Mouse (Mus musculus): ENCODE measurements around the gene Ctss.
"Not testable (repeated sequence)": the region's sequence is repeated elsewhere in the genome, so short reads cannot be mapped to it uniquely, and the experiment has no call there.

Ctss gene

DNA sequence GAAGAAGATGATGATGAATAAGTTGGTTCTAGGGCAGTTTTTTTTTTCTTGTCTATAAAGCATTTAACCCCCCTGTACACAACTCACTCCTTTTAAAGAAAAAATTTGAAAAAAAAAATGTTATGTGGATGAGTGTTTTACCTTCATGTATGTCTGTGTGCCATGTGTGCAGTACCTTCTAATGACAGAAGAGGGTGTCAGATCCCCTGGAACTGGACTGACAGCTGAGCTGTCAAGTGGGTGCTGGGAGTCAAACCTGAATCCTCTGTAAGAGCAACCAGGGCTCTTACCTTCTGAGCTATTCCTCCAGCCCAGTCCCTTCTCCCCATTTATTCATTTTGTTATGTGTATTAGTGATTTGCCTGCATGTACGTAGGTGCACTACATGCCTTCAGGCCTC, 4.4 kb downstream of the Ctss start:
- DNase-seq (ENCODE audit: low read depth in 2 of 2, low spot score in 2 of 2) = no peak

DNA sequence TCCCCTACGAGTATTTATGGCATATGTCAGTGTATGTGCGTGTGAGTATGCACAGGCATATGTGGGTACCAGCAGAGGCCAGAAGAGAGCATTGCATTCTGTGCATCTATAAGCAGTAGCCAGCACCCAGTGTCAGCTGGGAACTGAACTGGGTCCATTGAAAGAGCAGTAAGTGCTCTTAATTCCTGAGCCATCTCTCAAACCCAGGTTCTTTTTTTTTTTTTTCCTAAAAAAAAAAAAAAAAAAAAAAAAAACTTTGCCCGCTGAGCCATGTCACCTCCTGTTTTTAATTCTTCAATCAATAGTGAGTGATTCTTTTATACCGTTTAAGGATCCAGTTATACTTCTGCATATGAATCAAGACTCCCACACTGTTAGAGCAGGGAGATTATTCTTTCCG, 6.8 kb downstream of the Ctss start:
- DNase-seq (ENCODE audit: low read depth in 2 of 2, low spot score in 2 of 2) = no peak

DNA sequence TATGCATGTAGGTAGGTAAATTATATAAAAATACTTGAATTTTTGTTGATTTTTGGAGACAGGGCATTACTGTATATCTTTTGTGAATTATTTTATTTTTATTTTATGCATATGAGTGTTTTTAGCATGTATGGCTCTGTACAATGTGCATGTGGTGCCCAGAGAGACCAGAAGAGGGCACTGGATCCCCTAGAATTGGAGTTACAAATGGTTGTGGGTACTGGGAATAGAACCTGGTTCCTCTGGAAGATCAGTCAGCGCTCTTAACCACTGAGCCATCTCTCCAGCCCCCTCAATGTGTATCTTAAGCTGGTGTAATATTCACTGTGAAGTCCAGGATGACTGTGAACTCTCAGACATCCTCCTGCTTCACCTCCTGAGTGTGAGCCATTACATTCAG, 8.3 kb downstream of the Ctss start:
- no peak for DNase-seq (ENCODE audit: low read depth in 2 of 2, low spot score in 2 of 2)

DNA sequence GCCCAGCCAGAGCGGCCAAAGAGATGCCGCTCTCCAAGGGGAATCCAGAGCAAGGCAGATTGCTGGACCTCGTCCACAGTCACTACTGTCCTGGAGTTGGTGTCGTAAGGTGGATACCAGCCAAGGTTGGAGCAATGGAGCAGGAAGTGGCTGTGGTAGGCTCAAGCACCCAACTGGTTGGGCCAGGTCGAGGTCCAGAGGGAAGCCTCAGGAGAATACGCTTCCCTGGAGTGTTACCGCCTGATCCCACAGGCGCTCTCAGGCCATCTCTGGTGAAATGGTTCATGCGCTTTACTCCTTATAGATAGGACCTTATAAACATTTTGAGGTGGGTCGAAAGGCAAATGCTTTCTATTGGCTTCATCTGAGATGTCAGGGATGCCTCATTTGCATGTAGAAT, 12.3 kb downstream of the Ctss start:
- no peak for DNase-seq (ENCODE audit: low read depth in 2 of 2, low spot score in 2 of 2)

DNA sequence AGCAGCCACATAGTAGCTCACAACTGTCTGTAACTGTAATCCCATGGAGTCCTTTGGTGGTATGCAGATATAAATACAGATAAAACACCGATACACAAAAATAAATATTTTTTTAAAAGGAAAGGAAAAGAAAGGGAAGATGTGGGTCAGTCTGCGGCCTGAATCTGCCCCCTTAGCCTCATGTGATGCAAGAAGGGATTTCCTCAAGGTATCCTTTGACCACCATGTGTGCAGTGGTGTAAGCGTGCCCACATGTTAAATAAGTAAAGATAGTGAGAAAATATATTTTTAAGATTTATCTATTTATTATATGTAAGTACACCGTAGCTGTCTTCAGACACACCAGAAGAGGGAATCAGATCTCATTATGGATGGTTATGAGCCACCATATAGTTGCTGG, 13.3 kb downstream of the Ctss start:
- no peak for DNase-seq (ENCODE audit: low read depth in 2 of 2, low spot score in 2 of 2)

DNA sequence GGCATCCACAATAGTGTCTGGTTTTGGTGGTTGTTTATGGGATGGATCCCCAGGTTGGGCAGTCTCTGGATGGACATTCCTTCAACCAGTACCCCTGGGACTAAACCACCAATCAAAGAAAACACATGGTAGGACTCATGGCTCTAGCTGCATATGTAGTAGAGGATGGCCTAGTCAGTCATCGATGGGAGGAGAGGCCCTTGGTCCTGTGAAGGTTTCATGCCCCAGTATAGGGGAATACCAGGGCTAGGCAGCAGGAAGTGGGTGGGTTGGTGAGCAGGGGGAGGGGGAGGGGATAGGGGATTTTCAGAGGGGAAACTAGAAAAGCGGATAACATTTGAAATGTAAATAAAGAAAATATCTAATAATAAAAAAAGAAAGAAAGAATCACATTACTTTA, 14.6 kb downstream of the Ctss start:
- not testable (repeated sequence) for DNase-seq (ENCODE audit: low read depth in 2 of 2, low spot score in 2 of 2)

DNA sequence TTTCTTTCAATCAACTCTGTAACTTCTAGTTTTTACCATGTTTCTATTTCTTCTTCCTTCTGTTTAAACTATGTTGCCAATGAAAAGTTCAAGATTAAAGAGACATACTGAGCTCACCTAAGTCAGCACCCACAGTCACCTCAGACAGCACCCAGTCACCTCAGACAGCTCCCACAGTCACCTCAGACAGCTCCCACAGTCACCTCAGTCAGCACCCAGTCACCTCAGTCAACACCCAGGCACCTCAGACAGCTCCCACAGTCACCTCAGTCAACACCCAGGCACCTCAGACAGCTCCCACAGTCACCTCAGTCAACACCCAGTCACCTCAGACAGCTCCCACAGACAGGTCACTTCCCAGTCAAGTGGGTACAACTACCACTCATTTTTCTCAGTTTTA, 15.6 kb downstream of the Ctss start:
- DNase-seq (ENCODE audit: low read depth in 2 of 2, low spot score in 2 of 2) = no peak

DNA sequence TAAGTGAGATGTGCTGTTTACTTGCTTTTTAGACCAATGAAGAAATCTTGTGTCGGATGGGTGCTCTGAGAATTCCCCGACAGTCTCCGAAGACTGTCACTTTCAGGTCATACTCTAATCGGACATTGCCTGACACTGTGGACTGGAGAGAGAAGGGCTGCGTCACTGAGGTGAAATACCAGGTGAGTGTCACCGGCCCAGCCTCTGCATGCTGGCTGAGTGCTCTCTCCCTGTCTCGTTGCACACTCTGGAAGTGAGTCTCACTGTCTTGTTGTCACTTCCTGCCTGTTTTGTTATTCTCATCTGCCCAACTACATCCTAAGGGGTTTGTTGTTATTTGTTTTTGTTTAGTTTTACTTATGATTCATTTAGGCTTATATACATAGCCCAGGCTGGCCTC, 16.4 kb downstream of the Ctss start:
- DNase-seq (ENCODE audit: low read depth in 2 of 2, low spot score in 2 of 2) = no peak

DNA sequence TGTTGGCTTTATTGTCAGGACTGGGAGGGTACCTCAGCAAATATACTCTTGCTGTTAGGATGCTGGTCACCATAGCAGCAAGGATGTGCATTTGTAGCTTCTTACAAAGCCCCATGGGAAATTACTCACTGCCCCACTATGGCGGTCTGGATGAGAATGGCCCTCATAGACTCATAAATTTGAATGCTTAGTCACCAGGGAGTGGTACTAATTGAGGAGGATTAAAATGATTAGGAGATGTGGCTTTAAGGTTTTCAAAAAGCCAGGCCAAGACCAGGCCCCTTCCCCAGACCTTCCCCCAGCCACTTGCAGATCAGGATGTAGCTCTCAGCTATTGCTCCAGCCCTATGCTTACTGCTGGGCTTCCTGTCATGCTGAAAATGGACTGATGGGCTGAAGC, 23.6 kb downstream of the Ctss start:
- no peak for DNase-seq (ENCODE audit: low read depth in 2 of 2, low spot score in 2 of 2)

DNA sequence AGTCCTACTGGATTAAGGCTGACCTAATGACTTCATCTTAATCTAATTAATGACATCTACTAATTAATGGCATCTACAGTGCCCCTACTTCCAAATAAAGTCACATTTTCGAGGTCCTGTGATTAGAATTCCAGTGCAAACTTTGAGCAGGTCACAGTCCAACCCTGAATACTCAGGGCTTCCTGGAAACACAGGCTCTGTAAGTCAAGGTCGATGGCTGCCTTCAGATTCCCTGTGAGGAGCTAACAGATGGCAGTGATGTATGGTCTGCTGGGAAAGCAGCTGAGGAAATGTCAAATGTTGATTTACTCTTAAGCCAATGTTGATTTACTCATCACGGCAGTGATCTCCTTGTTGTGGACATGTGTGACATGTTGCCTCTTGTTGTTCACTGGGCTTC, 27.4 kb downstream of the Ctss start:
- DNase-seq (ENCODE audit: low read depth in 2 of 2, low spot score in 2 of 2) = no peak

DNA sequence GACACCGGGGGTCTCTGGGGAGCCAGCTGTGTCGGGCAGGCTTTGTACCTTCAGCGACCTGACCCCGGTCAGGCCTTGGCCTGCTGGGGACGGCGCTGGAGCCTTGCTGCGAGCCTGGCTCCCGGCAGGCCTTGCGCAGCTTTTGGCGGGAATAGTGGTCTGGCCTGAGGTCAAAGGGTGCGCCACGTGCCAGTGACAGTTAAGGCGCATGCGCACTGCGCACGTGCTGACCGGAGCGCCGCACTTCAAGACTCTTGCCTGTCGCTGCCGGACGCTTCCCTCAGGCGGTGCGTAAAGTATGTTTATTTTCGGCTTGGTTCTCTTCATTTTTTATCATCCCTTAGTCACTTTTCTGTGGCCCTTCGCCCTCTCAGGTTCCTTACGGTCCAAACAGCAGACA, 32.9 kb downstream of the Ctss start, which contains the start of gene Hormad1:
Hormad1 (plus strand) TSS at position 241 of the 400 bp plus-strand sequence.
- no peak for DNase-seq (ENCODE audit: low read depth in 2 of 2, low spot score in 2 of 2)

DNA sequence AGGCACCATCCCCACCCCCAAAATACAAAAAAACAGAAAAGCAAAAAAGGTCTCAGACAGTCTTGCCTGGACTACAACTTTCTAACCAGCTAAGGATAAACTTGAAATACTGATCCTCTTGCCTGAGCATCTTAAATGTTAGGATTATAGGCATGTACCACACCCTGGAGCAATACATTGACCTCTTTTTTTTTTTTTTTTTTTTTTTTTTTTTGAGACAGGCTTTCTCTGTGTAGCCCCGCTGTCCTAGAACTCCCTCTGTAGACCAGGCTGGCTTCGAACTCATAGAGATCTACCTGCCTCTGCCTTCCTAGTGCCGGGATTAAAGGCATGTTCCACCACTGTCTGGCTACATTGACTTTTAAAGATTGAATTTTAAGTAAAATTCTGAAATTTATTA, 34.2 kb downstream of the Ctss start:
- DNase-seq (ENCODE audit: low read depth in 2 of 2, low spot score in 2 of 2) = no peak

DNA sequence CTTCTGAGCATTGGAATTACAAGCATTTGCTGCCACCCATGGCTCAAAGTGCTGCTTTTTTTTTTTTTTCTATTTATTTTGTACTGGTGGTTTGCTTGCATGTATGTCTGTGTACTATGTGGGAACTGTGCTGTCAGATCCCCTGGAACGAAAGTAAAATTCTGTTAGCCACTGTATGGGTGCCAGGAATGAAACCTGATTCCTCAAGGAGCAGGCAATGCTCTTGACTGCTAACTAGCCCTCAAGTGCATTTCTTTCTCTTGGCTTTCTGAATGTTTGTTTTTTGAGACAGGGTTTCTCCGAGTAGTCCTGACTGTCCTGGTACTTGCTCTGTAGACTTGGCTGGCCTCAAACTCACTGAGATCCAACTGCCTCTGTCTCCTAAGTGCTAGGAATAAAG, 35.2 kb downstream of the Ctss start:
- DNase-seq (ENCODE audit: low read depth in 2 of 2, low spot score in 2 of 2) = no peak

DNA sequence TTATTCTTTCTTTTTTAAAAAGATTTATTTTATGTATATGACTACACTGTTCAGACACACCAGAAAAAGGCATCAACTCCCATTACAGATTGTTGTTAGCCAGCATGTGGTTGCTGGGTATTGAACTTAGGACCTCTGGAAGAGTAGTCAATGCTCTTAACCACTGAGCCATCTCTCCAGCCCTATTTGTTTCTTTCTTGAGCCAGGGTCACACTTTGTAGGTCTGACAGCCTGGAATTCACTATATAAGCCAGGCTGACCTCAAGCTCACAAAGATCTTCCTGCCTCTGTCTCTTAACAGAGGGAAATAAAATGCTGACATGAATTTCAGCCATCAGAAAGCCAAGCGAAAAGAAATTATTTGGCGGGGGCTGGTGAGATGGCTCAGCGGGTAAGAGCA, 43.0 kb downstream of the Ctss start:
- DNase-seq (ENCODE audit: low read depth in 2 of 2, low spot score in 2 of 2) = no peak

DNA sequence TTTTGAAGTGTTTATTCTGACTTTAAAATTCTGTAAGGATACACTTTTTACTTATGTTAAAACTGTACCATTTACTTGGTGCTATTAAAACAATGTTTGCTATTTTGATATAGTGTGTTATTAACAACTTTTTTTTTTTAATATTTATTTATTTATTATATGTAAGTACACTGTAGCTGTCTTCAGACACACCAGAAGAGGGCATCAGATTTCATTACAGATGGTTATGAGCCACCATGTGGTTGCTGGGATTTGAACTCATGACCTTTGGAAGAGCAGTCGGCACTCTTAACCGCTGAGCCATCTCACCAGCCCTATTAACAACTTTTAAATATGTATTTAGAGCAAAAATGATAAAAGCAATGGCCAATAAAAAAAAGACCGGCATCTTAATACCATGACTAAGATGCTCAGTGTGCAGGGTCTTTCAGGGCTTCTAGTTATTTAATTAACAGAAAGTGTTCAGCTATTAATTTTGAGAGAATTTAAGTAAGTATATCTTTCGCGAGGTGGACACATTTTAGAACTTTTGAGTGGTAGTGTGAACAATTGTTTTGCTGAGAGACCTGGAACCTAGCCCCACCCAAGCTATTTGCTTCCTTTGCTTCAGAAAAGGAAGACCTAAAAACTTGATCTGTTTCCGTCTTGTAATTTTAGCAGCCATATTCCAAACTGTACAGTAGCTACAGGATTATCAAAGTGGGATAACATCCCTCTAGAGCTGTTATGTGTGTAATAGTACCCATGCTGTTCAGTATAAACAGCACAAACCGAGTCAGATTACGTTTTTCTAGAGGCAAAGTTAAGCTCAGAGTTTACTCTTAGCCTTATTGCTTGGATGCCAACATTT, 61.4 kb downstream of the Ctss start:
- DNase-seq (ENCODE audit: low read depth in 2 of 2, low spot score in 2 of 2) = no peak

DNA sequence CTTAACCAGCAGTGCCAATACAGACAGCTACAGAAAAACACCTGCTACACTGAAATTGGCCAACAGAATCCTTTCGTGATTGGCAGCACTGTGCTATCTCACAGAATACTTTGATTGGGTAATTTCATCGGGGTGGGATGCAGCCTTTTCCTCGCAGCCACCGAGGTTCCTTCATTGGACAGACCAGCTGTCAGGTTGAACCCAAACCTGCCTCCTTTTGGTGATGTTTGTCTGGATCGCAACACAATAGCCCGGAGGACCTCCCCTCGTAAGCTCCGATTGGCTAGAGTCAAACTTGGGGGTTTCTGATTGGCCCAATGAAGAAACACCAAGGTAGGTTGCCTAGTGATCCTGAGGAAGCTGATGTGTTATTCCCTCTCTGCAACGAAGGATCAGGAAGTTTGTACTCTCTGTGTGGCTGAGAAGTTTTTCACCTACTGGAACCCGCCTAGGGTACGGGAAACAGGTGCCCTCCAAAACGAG, 62.1 kb downstream of the Ctss start, which contains the start of gene Golph3l:
Golph3l (plus strand) TSS at position 331 of the 483 bp plus-strand sequence.
- DNase-seq (ENCODE audit: low read depth in 2 of 2, low spot score in 2 of 2) = peak; percentile 85 to 92

DNA sequence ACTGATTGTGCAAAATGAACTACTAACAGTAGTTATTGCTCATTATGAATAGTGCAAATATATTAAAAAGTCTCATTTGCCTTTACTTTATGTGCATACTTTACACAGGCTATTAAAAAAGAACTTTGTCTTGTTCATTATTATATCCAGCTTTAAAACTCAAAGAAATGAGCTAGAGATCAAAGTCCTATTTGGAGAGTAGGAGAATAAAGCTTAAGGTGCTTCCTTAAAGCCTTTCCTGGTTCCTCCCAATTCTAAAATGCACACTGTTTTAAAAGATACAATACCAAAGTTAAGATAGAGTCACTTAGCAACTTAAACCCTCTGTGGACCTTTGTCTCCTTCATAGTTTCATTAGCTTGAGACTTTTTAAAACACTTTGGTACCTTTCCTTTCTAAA, 72.1 kb downstream of the Ctss start:
- no peak for DNase-seq (ENCODE audit: low read depth in 2 of 2, low spot score in 2 of 2)

DNA sequence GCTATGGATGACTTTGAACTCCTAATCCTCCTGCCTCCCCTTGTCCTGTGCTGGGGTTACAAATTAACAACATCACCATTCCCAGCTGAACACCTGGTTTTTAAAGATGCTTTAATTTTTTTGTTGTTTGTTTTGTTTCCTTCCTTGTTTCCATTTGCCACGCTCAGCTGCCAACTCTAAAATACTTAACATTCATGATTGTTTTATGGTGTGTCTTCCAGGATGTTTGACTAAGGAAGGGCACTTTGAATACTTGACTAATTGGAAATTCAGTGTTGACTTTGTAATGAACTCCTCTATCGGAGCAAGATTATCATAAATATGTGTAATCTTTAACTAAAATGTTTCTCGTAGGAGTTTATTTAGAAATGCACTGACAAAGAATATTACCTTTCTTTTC, 74.7 kb downstream of the Ctss start:
- DNase-seq (ENCODE audit: low read depth in 2 of 2, low spot score in 2 of 2) = no peak

All from CD8-positive naive resting alpha-beta T cell, adult 2 months (primary cell).